ENCODE assay signal across 13 mouse cellular contexts in the genomic region with DNA sequence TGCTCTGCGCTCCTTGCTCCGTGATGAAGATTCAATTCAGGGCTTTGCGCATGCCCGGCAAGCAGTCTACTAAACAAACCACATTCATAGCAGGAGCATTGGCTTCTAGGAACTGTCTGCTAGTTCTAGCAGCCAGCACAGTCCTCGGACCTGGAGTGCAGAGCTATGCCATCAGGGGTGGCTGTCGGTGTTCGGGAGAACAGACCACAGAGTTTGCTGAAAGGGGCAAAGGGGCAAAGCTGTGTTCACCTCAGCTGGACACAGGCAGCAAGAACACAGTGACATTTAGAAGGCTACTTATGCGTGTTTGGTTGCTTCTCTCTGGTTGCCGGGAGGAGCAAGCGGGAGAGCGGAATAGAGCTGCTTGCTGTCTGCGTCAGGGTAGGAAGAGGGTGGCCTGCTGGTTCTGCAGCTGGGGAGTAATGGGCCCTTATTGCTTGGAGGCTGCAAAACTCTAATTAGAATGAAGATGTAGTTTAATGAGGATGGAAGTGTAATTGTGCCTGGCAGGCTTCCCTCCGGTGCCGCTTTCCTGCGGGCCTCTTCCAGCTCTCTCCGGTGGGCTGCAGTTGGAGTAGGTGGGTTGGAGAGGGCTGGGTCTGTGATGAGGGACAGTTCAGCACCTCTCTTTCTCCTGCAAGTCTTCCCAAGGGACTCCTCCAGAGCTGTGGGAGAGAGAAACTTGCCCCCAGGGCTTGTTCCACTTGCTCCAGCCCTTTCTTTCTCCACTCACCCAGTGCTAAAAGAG. TPM values are rescaled to one million over a fixed set of nuclear protein-coding genes. Genes with fewer than 3 reads are reported as not detected.
DNase-seq lines count a peak whose midpoint lies in the region; ATAC-seq and TF ChIP-seq lines count a peak whose summit lies in the region.
"Had no signal": no experiment of that assay in that cellular context is flagged by ENCODE, and none has a peak within 500 bp of the region (broad histone marks: within the 10 kb centered on the region; RNA-seq: fewer than 3 reads in every experiment).

No protein-coding gene starts in this region.

- peaks cover 10% of the 10 kb centered on the region for H3K27me3 ChIP-seq in E14TG2a.4 (ENCODE audit: insufficient read depth, low read length)
- H3K27me3 ChIP-seq in hindbrain, postnatal 0 days (ENCODE audit: insufficient read depth, low read length): no peaks in the 10 kb centered on the region
- H3K27me3 ChIP-seq: embryonic facial prominence, embryonic 12.5 days had no signal

- peak overlapping the region; percentile 48; the same call in 1 of the 2 replicates for H3K27ac ChIP-seq in hindbrain, postnatal 0 days
- H3K27ac ChIP-seq: embryonic facial prominence, embryonic 12.5 days; gastrocnemius, adult 2 months had no signal

- ATAC-seq in hindbrain, postnatal 0 days: peak; percentile 55; the same call in 1 of the 2 replicates
- ATAC-seq: intestine, embryonic 16.5 days had no signal

- peaks cover 11% of the 10 kb centered on the region for H3K4me1 ChIP-seq in E14TG2a.4 (replicated peaks; ENCODE audit: low read depth, low read length)
- no peaks in the 10 kb centered on the region for H3K4me1 ChIP-seq in hindbrain, postnatal 0 days (ENCODE audit: insufficient read depth, low read length)
- H3K4me1 ChIP-seq: embryonic facial prominence, embryonic 12.5 days had no signal

- TF ChIP-seq CTCF in E14TG2a.4 (conservative IDR thresholded peaks at IDR 0.05; ENCODE audit: low read length): no peak
- no peak for TF ChIP-seq CTCF in hindbrain, postnatal 0 days (IDR thresholded peaks at IDR 0.05; ENCODE audit: low read depth)

- 0 out of 2 replicates have a peak overlapping the region, but pooled peaks have one; percentile 20 for H3K4me3 ChIP-seq in E14TG2a.4 (replicated peaks; ENCODE audit: low read length)
- H3K4me3 ChIP-seq in hindbrain, postnatal 0 days (ENCODE audit: low read length): no peak overlapping the region
- H3K4me3 ChIP-seq: embryonic facial prominence, embryonic 12.5 days; gastrocnemius, adult 2 months; myocyte had no signal

- WGBS in hindbrain, postnatal 0 days: 46% methylated on average over 16 of the region's 16 CpGs

- no peaks in the 10 kb centered on the region for H3K9me3 ChIP-seq in E14TG2a.4 (ENCODE audit: low read length)
- H3K9me3 ChIP-seq in hindbrain, postnatal 0 days (ENCODE audit: low read length): 0 out of 2 replicates have a peak, but pooled peaks cover 2% of the 10 kb centered on the region
- H3K9me3 ChIP-seq: embryonic facial prominence, embryonic 12.5 days had no signal

- no peaks in the 10 kb centered on the region for H3K36me3 ChIP-seq in E14TG2a.4 (ENCODE audit: insufficient read depth, low read length)
- no peaks in the 10 kb centered on the region for H3K36me3 ChIP-seq in hindbrain, postnatal 0 days (ENCODE audit: insufficient read depth, low read length)
- H3K36me3 ChIP-seq: embryonic facial prominence, embryonic 12.5 days had no signal

- peak; percentile 8 to 39 for DNase-seq in cerebellum, postnatal 25 days
- DNase-seq in cerebellum, adult 11-12 months: no peak
- peak; percentile 26 for DNase-seq in hindbrain, postnatal 0 days (ENCODE audit: low spot score)
- DNase-seq in left cerebral cortex, postnatal 4 days: peak; percentile 8
- no peak for DNase-seq in spleen, adult 18-20 months
- no peak for DNase-seq in kidney, adult 18-20 months
- no peak for DNase-seq in cerebellum, adult 9-10 months
- DNase-seq: adrenal gland, postnatal 10 days; gastrocnemius, adult 2 months had no signal

- H3K4me2 ChIP-seq in hindbrain, postnatal 0 days (ENCODE audit: low read depth, low read length): no peak overlapping the region
- H3K4me2 ChIP-seq: embryonic facial prominence, embryonic 12.5 days had no signal

- intact Hi-C loops in left cerebral cortex, postnatal 4 days (cut with DNase I): no loop called here

- H3K9ac ChIP-seq in hindbrain, postnatal 0 days (replicated peaks; ENCODE audit: low read length): no peak overlapping the region
- H3K9ac ChIP-seq: embryonic facial prominence, embryonic 12.5 days had no signal

RNA-seq across cellular contexts. Expression of a gene that starts 52.5 kb away (rescaled TPM):
- 9.2 and 10.4 TPM in 2 replicates for total RNA-seq in hindbrain, postnatal 0 days (2014; rRNA removed)
- 8.2 and 8.6 TPM in 2 replicates for polyA plus RNA-seq in hindbrain, postnatal 0 days (2015; fragmentation: Nextera tagmentation; extraction: Ambion mirVana)
- total RNA-seq in left cerebral cortex, postnatal 4 days (2021): 10 to 100 TPM in 1 of 2 experiments, 1 to 10 TPM in 1; 9.4 to 11.5 TPM

Comparison
In these comparisons a context has a peak if more than half of its experiments do, and no peak if none do; other contexts are left out.
1. DNase-seq: peak in cerebellum, postnatal 25 days (2 of 2), hindbrain, postnatal 0 days (single experiment) and left cerebral cortex, postnatal 4 days (single experiment); none in cerebellum, adult 11-12 months (single experiment), spleen, adult 18-20 months (0 of 2), kidney, adult 18-20 months (single experiment) and cerebellum, adult 9-10 months (single experiment).